Mouse (Mus musculus) mammary gland, adult 2 months (tissue): ENCODE data around the gene Tmed3. TPM values are rescaled to one million over a fixed set of nuclear protein-coding genes. Genes with fewer than 3 reads are reported as not detected.

Experiments
- polyA plus RNA-seq: library from polyadenylated mRNA; depleted of rRNA; stranded (reverse); fragments of >200 nt; gene quantifications from 2 replicates; pipeline ENCODE4 v1.2.3, GENCODE M21; 2012; ENCODE audit warnings: low replicate concordance; rRNA removed

Gene Tmed3
- polyA plus RNA-seq = 346 and 378 TPM in 2 replicates

GRCm38 (mm10) chr9:89704265-89705196 lies at the start of gene Tmed3:
Gene Tmed3 (minus strand): TSS chr9:89705068.

GRCm38 (mm10) chr9:89738295-89738694 lies 33.4 kb upstream of the Tmed3 start, which contains the start of gene Ankrd34c:
Gene Ankrd34c (minus strand): TSS chr9:89738475.

Other genes starting within 250 kb of the Tmed3 start
- 0.03 TPM in 1 of 2 replicates, not detected in the other for gene Minar1, start 81.9 kb downstream of the Tmed3 start, polyA plus RNA-seq
- 0.10 TPM in 2 replicates for gene Ankrd34c, start 33.4 kb upstream of the Tmed3 start, polyA plus RNA-seq
- gene Rasgrf1, start 204.8 kb upstream of the Tmed3 start, polyA plus RNA-seq = 13.6 TPM in 2 replicates